Mouse (Mus musculus) liver (tissue): ENCODE data around the gene Uggt2.

ENCODE experiments used
- DNase-seq: peaks from one replicate; pipeline ENCODE4 v3.0.0-alpha.2; 2020; ENCODE audit warnings: mixed read lengths

The Uggt2 gene

DNA sequence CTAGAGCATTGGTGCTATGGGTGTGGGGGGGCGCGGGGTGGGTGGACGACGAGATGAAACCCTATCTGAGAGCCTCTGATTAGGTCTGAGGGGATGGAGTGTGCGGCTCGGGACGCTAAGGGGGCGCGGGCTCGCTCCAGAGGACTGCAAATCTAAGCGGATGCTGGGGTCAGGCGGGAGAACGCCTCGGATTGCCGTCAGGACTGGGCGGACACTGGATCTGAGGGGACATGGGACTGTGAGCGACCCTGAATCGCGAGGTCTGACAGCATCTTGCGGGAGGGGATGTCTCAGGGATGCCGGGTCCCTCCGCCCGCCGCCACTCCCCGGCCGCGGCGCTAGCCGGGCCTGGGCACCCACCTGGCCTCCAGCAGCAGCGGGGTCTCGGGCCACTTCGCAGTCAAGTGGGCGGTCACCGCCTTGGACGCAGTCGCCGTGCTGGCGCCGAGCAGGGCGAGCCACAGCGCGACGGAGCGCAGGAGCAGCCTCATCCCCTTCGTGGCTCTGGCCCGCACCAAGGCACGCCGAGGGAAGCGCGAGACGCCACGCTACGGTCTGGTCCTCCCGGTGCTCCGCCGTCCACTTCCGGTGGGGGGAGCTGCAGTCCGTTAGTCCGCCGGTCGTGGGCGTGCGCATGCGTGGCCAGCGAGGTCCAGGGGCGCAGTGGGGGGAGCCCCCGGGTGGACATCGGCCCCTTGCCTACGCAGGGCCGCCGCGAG lies at the start of gene Uggt2:
Gene Uggt2, minus strand, starts transcription at position 580 of the 719 bp plus-strand sequence.
- peak; percentile 68 for DNase-seq

DNA sequence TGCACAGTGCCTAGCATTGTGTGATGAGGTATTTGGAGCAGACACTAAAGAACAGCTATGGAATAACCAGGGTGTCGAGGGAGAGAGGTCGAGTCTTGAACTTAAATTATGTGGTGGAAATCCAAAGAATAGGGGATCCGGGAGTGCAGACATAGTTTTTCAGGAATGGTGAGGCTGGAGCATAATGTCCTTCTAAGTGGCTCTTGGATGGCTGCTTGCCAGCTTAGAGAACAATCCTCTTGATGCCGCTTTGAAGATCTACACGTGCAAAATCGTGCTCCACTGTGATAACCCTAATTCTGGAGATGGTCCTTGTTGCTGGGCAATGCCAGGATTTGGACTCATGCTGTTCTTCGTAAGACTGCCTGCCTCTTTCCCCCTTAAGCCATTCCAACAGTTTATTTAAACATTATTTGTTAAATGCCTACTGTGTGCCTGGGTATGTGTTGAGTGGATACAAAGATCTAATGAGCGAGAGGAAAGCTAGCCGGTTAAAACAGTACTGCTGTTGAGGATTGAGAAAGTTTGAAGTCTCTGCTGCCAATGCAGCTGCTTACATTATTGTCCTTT lies 40.2 kb upstream of the Uggt2 start:
- no peak for DNase-seq

DNA sequence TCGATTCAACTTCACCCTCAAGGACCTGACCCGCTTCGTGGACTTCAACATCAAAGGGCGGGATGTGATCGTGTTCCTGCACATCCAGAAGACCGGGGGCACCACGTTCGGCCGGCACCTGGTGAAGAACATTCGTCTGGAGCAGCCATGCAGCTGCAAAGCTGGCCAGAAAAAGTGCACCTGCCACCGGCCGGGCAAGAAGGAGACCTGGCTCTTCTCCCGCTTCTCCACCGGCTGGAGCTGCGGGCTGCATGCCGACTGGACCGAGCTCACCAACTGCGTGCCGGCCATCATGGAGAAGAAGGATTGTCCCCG lies 39.5 kb upstream of the Uggt2 start:
- no peak for DNase-seq

DNA sequence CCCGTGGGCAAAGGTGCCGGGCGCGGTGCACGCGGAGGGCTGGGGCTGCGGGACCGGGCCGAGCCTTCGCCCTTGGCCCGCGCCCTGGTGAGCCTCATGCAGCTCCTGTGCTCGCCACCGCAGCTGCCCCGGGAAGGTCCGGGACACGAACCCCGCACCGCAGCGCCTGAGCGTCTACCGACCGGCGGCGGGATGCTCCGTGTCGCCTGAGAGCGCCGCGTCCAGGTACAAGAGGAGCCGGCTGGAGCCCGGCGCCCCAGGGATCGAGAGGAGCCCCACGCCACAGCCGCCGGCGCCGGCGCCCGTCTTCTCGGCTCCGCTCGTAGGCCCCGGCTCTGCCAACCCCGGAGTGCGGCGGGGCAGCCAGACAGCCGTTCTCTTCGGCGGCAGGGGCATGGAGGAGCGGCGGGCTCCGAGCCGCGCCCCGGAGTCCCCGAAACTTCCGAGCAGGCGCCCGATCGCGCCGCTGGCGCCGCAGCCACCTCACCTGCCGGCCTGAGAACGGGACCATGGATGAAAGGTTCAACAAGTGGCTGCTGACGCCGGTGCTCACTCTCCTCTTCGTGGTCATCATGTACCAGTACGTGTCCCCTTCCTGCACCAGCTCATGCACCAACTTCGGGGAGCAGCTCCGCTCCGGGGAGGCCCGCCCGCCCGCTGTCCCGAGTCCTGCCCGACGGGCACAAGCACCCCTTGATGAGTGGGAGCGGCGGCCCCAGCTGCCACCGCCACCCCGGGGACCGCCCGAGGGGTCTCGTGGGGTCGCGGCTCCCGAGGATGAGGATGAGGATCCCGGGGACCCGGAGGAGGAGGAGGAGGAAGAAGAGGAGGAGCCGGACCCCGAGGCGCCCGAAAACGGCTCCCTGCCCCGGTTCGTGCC lies 38.9 kb upstream of the Uggt2 start, which contains the start of gene Hs6st3:
Gene Hs6st3, plus strand, starts transcription at position 436 of the 880 bp plus-strand sequence.
- no peak for DNase-seq

DNA sequence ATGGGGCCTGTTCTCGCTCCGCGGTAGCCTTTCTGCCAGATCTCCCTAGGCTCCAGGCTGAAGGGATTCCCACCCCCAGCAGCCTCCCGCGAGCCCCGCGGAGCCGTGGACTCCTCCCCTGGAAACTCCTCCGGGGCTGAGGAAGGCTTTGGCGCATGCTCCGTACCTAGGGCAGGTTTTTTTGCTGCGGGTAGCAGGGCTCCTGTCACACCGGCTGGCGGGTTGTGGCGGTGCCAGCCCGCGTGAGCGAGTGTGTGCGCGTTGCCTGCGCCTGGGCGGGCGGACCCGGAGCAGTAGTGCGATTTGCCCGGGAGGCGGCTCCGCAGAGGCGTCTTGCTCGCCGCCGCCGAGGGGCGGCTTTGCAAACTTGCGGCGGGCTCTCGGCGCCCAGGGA lies 38.3 kb upstream of the Uggt2 start:
- DNase-seq: peak; percentile 32

GRCm38 (mm10) chr14:119127330-119127729 lies 28.1 kb upstream of the Uggt2 start:
- DNase-seq: no peak

GRCm38 (mm10) chr14:119125840-119126239 lies 26.6 kb upstream of the Uggt2 start:
- no peak for DNase-seq

DNA sequence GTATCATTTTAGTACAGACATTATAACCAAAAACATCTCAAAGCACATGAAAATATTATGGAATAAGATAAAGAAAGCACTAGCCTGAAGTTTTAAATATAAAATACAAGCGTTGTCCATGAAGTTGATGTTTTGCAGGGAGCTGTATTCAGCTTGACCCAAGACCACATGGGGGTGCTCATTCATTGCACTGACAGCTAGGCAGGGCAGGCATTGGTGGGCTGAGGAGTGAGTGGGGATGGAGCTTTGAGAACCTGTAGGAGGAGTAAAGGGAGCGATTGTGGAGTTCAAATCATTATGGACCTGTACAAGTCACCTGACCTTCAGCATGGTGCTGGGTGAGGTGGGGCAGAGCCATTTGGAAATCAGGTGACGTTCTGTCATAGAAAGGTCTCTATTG lies 24.8 kb upstream of the Uggt2 start:
- DNase-seq: no peak

DNA sequence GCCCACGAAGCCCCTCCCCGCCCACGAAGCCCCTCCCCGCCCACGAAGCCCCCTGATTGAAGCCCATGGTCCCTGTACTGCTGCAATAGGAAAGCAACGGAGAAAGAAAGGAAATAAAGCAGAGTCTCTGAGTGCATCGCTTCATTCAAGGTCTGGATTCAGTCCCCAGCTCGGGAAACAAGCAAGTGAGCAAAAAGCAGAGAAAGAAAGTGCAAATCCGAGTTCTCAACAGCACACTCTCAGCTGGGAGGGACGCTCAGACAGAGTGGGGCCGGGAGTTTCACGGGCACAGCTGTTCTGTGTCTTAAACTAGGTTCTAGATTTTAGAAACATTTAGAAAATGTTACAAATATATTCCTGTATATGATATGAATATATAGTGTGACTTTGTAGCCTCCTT lies 24.4 kb upstream of the Uggt2 start:
- DNase-seq: no peak

GRCm38 (mm10) chr14:119112558-119112957 lies 13.3 kb upstream of the Uggt2 start:
- DNase-seq: no peak

DNA sequence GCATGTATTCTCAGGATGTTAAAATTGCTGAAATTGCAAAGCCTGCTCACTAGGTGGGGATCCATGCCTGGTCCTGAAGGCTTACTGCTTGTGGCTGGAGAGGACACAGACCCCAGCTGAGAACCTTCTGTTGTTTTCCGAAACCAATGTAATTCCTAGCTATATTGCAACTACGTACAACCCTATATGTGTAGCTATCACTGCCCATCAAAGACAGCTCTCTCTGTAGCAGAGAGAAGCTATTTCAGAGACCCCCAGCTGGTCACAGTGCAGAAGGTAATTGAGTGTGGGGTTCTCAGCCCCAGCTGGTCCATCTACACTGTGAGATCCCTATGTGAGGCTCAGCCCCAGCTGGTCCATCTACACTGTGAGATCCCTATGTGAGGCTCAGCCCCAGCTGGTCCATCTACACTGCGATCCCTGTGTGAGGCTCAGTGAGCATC lies 10.6 kb upstream of the Uggt2 start:
- DNase-seq: no peak

DNA sequence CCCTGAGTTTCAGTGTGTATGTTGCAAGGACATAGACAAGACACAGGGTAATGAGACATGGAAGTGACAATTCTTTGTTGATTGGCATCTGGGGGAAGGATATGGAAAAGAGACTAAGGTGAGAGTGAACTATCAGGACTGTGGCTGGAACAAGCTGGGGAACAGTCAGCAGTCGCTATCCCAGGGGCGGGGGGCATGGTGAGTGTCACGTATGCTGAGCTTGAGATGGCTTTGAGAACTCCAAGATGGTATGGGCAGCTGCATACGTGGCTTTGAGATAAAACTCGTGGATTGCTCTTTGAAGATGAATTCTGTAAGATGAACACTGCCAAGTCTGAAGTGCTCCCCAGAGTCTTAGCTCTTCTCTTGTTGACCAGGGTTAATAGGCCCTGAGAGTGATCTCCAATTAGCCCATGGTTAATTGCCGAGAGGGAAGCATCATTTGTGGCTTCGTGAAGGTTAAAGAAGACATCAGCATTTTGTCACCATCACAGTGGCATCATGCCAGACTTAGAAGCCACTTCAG lies 9.6 kb upstream of the Uggt2 start:
- DNase-seq: no peak

DNA sequence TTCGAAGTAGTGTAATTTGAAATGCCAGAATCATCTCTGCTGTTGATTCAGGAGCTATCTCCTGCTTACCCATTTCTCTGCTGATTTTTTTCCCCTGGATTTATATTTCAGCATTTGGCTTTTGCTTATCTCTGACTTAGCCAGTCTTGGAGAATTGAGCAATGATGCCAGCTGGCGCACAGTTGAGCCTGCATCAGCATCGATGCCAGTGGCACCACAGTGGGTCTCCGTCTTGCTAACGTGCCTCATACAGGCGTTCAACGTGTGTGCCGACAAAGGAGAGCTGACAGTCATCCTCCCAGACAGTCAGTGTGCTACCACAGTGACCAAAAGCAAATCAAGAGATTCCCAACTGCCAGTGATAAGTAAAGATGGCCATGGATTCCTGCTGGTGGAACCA lies 8.4 kb upstream of the Uggt2 start:
- no peak for DNase-seq

- no peak for DNase-seq
These were observed 301 bp upstream of the Uggt2 start for GRCm38 (mm10) chr14:119099570-119099891.

DNA sequence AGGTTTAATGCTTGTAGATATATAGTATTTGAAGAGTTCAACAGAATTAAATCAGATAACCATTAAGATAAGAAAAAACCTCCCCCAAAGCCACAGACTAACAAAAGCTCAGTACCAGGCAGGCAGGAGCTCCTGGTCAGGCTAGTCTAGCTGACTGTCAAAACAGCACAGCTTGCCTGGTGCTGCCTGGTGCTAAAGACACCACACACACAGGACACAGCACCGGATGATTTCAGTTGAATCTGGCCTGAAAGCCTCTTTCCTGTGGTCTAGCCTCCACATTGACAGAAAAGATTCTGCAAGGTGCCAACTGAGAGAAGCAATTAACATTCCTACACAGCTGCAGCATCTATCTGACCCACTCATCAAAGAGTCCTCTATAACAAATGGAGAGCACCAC lies 37.4 kb downstream of the Uggt2 start:
- no peak for DNase-seq

- DNase-seq: no peak
These were observed 38.5 kb downstream of the Uggt2 start for GRCm38 (mm10) chr14:119060682-119061081.

- no peak for DNase-seq
These were observed 42.2 kb downstream of the Uggt2 start for GRCm38 (mm10) chr14:119057014-119057413.

DNA sequence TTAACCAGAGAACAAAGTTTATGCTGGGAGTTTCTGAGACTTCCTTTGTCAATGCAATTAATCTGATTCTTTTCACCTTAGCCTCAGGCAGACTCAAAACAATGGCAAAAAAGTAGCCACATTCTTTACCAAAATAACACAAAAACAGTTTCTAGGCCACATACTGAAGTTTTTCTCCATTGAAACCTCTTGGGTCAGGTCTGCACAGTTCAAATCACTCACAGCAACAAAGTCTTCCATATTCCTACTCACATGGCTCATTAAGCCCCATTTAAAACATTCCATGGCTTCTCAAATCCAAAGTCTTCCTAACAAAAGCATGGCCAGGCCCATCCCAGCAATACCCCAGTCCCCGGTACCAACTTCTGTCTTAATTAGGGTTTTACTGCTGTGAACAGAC lies 46.3 kb downstream of the Uggt2 start:
- DNase-seq: no peak

GRCm38 (mm10) chr14:119052361-119052760 lies 46.9 kb downstream of the Uggt2 start:
- no peak for DNase-seq

DNA sequence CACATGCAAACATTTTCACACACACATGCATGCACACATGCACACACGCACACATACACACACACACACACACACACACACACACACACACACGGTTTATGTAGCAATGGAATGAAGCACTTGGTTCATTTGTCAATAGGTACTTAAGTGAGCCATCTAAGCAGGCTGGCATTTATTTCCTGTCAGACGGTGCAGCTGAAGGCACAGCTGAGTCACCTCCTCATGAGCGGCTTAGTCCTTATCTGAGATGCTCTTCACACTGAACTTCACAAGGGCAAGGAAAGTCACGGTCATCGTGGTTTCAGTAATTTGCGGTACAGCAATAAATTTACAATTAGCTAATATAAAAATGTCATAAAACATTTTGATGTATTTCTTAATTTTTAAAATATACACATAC lies 55.5 kb downstream of the Uggt2 start:
- DNase-seq: no peak

DNA sequence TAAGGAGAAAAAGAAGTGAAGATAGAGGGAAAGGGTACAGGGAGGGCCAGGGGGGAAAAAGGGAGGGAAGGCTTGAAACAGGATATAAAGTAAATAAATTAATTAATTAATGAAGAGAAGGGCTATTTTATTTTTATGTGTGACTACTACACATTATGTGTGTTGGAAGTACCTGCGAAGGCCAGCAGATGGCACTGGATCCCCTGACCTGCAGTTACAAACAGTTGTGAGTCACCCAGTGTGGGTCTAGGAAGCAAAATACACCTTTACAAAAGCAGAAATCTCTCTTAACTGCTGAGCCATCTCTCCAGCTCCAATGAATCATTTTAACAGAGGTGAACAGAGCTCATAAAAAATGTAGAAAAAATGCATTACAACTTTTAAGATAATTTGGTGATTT lies 59.0 kb downstream of the Uggt2 start:
- DNase-seq: peak; percentile 30

GRCm38 (mm10) chr14:119037755-119038154 lies 61.5 kb downstream of the Uggt2 start:
- no peak for DNase-seq

GRCm38 (mm10) chr14:119037076-119037683 lies 62.0 kb downstream of the Uggt2 start:
- no peak for DNase-seq
